Mouse (Mus musculus) bone marrow macrophage, adult 2 months (primary cell): ENCODE data around the gene Hdlbp.

Source experiments
- CTCF ChIP-seq: IDR thresholded peaks from 2 replicates; pipeline ENCODE4 v1.5.1; 2012; ENCODE audit warnings: low read depth, mild to moderate bottlenecking, low read length, moderate library complexity
- POLR2A ChIP-seq: IDR thresholded peaks from 2 replicates; pipeline ENCODE4 v1.6.1; 2012; ENCODE audit warnings: mild to moderate bottlenecking, low read depth, low read length, borderline replicate concordance

DNA sequence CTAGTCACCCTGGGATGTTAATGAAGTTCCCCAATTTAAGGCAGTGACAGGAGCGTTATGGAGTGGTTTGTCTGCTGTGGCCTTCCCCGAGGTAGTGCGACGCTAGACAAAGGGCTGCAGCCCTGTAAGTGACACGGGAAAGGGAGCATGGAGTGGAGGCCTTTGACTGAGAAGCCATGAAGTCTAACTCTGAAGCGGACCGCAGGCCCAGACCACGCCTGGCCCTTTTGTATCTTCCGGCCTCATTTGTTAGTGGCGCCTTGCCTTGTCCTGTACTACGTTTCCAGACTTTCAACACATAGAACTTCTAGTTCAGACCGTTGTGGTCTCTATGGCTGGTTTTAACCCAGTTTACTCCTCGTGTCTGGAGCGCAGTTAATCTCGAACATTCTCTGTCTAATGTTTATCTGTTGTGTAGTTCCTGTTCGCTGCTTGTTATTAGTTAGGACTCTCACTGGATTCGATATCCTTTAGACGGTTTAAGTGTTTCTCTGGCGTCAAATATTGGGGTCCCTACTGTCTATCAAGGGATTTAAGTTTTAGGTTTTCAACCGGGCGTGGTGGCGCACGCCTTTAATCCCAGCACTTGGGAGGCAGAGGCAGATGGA is 965 bp upstream of the Hdlbp start:
- TF ChIP-seq CTCF (no peak), POLR2A (no peak)
